Mouse (Mus musculus): ENCODE measurements around the gene Tyw5. TPM values are rescaled to one million over a fixed set of nuclear protein-coding genes. Genes with fewer than 3 reads are reported as not detected.

The Tyw5 gene
- polyA plus RNA-seq, 1 experiment from 2014 or later, result 10.1 TPM

GRCm38 (mm10) chr1:57429786-57430483 lies 23.0 kb upstream of the Tyw5 start:
- 12% methylated on average over 12 of the region's 12 CpGs for WGBS (ENCODE audit: insufficient replicate concordance)
- Histone ChIP-seq H3K27ac (ENCODE audit: low read length) (no peak overlapping the region), H3K4me3 (ENCODE audit: low read depth, low read length) (no peak overlapping the region), H3K27me3 (ENCODE audit: control insufficient read depth, insufficient read depth, low read depth, low read length) (no peaks in the 10 kb centered on the region), H3K9me3 (replicated peaks; ENCODE audit: control insufficient read depth, low read length) (no peaks in the 10 kb centered on the region), H3K4me2 (ENCODE audit: low read depth, low read length) (no peak overlapping the region), H3K9ac (ENCODE audit: low read depth, low read length) (no peak overlapping the region), H3K36me3 (ENCODE audit: control insufficient read depth, insufficient read depth) (no peaks in the 10 kb centered on the region), H3K4me1 (ENCODE audit: control insufficient read depth, low read depth, low read length) (no peaks in the 10 kb centered on the region)
- no peak for ATAC-seq (ENCODE audit: low read depth)

- Histone ChIP-seq H3K27ac (ENCODE audit: low read length) (no peak overlapping the region), H3K4me1 (ENCODE audit: control insufficient read depth, low read depth, low read length) (no peaks in the 10 kb centered on the region), H3K9ac (ENCODE audit: low read depth, low read length) (no peak overlapping the region), H3K9me3 (replicated peaks; ENCODE audit: control insufficient read depth, low read length) (no peaks in the 10 kb centered on the region), H3K4me2 (ENCODE audit: low read depth, low read length) (no peak overlapping the region), H3K27me3 (ENCODE audit: control insufficient read depth, insufficient read depth, low read depth, low read length) (no peaks in the 10 kb centered on the region), H3K36me3 (ENCODE audit: control insufficient read depth, insufficient read depth) (no peaks in the 10 kb centered on the region), H3K4me3 (ENCODE audit: low read depth, low read length) (no peak overlapping the region)
- no peak for ATAC-seq (ENCODE audit: low read depth)
- WGBS (ENCODE audit: insufficient replicate concordance), result 46% methylated on average over 16 of the region's 16 CpGs
These were observed 21.7 kb upstream of the Tyw5 start for GRCm38 (mm10) chr1:57428368-57429308.

- no peaks in the 10 kb centered on the region for H3K9me3 ChIP-seq (replicated peaks; ENCODE audit: control insufficient read depth, low read length)
- no peak for ATAC-seq (ENCODE audit: low read depth)
- H3K4me3 ChIP-seq (ENCODE audit: low read depth, low read length), result no peak overlapping the region
- no peak overlapping the region for H3K4me2 ChIP-seq (ENCODE audit: low read depth, low read length)
- WGBS (ENCODE audit: insufficient replicate concordance), result 6% methylated on average over 1 of the region's 1 CpGs
- no peaks in the 10 kb centered on the region for H3K4me1 ChIP-seq (ENCODE audit: control insufficient read depth, low read depth, low read length)
- no peak overlapping the region for H3K27ac ChIP-seq (ENCODE audit: low read length)
- H3K9ac ChIP-seq (ENCODE audit: low read depth, low read length), result no peak overlapping the region
- H3K27me3 ChIP-seq (ENCODE audit: control insufficient read depth, insufficient read depth, low read depth, low read length), result no peaks in the 10 kb centered on the region
- H3K36me3 ChIP-seq (ENCODE audit: control insufficient read depth, insufficient read depth), result no peaks in the 10 kb centered on the region
These were observed 16.8 kb upstream of the Tyw5 start for GRCm38 (mm10) chr1:57423696-57424095.

- Histone ChIP-seq H3K27ac (ENCODE audit: low read length) (no peak overlapping the region), H3K4me2 (ENCODE audit: low read depth, low read length) (no peak overlapping the region), H3K36me3 (ENCODE audit: control insufficient read depth, insufficient read depth) (peaks cover 10% of the 10 kb centered on the region; the same call in 1 of the 2 replicates), H3K27me3 (ENCODE audit: control insufficient read depth, insufficient read depth, low read depth, low read length) (no peaks in the 10 kb centered on the region), H3K9me3 (replicated peaks; ENCODE audit: control insufficient read depth, low read length) (no peaks in the 10 kb centered on the region), H3K4me3 (ENCODE audit: low read depth, low read length) (no peak overlapping the region), H3K4me1 (ENCODE audit: control insufficient read depth, low read depth, low read length) (peaks cover 1% of the 10 kb centered on the region; the same call in 1 of the 2 replicates), H3K9ac (ENCODE audit: low read depth, low read length) (no peak overlapping the region)
- 59% methylated on average over 2 of the region's 2 CpGs for WGBS (ENCODE audit: insufficient replicate concordance)
- ATAC-seq (ENCODE audit: low read depth), result no peak
These were observed 6.5 kb upstream of the Tyw5 start for GRCm38 (mm10) chr1:57413397-57413796.

- no peak for ATAC-seq (ENCODE audit: low read depth)
- no peak overlapping the region for H3K27ac ChIP-seq (ENCODE audit: low read length)
These were observed 2.1 kb upstream of the Tyw5 start for GRCm38 (mm10) chr1:57408994-57409393.

GRCm38 (mm10) chr1:57402116-57402515 lies 4.8 kb downstream of the Tyw5 start:
- no peak overlapping the region for H3K4me2 ChIP-seq (ENCODE audit: low read depth, low read length)
- no peaks in the 10 kb centered on the region for H3K9me3 ChIP-seq (replicated peaks; ENCODE audit: control insufficient read depth, low read length)
- 79% methylated on average over 5 of the region's 5 CpGs for WGBS (ENCODE audit: insufficient replicate concordance)
- peaks cover 8% of the 10 kb centered on the region for H3K4me1 ChIP-seq (ENCODE audit: control insufficient read depth, low read depth, low read length)
- H3K36me3 ChIP-seq (ENCODE audit: control insufficient read depth, insufficient read depth), result 0 out of 2 replicates have a peak, but pooled peaks cover 2% of the 10 kb centered on the region
- H3K4me3 ChIP-seq (ENCODE audit: low read depth, low read length), result no peak overlapping the region
- H3K27ac ChIP-seq (ENCODE audit: low read length), result no peak overlapping the region
- ATAC-seq (ENCODE audit: low read depth), result no peak
- H3K27me3 ChIP-seq (ENCODE audit: control insufficient read depth, insufficient read depth, low read depth, low read length), result no peaks in the 10 kb centered on the region
- H3K9ac ChIP-seq (ENCODE audit: low read depth, low read length), result no peak overlapping the region

More at GRCm38 (mm10) chr1:57408994-57409393, 2.1 kb upstream of the Tyw5 start:
- H3K4me1 ChIP-seq (ENCODE audit: control insufficient read depth, low read depth, low read length), result peaks cover 12% of the 10 kb centered on the region
- no peak overlapping the region for H3K9ac ChIP-seq (ENCODE audit: low read depth, low read length)
- whole genome bisulfite sequencing (ENCODE audit: insufficient replicate concordance), result 60% methylated on average over 2 of the region's 2 CpGs
- H3K9me3 ChIP-seq (replicated peaks; ENCODE audit: control insufficient read depth, low read length), result no peaks in the 10 kb centered on the region
- H3K27me3 ChIP-seq (ENCODE audit: control insufficient read depth, insufficient read depth, low read depth, low read length), result no peaks in the 10 kb centered on the region
- H3K36me3 ChIP-seq (ENCODE audit: control insufficient read depth, insufficient read depth), result peaks cover 7% of the 10 kb centered on the region; the same call in 1 of the 2 replicates
- H3K4me2 ChIP-seq (ENCODE audit: low read depth, low read length), result no peak overlapping the region
- no peak overlapping the region for H3K4me3 ChIP-seq (ENCODE audit: low read depth, low read length)

GRCm38 (mm10) chr1:57400877-57401276 lies 6.0 kb downstream of the Tyw5 start:
- H3K36me3 ChIP-seq (ENCODE audit: control insufficient read depth, insufficient read depth), result peaks cover 4% of the 10 kb centered on the region
- ATAC-seq (ENCODE audit: low read depth), result no peak
- 75% methylated on average over 2 of the region's 2 CpGs for WGBS (ENCODE audit: insufficient replicate concordance)

GRCm38 (mm10) chr1:57400321-57400720 lies 6.6 kb downstream of the Tyw5 start:
- ATAC-seq (ENCODE audit: low read depth), result no peak
- 83% methylated on average over 2 of the region's 2 CpGs for WGBS (ENCODE audit: insufficient replicate concordance)

More at GRCm38 (mm10) chr1:57400877-57401276, 6.0 kb downstream of the Tyw5 start:
- Histone ChIP-seq H3K4me3 (ENCODE audit: low read depth, low read length) (no peak overlapping the region), H3K27me3 (ENCODE audit: control insufficient read depth, insufficient read depth, low read depth, low read length) (no peaks in the 10 kb centered on the region), H3K4me1 (ENCODE audit: control insufficient read depth, low read depth, low read length) (peaks cover 6% of the 10 kb centered on the region), H3K27ac (ENCODE audit: low read length) (no peak overlapping the region), H3K9me3 (replicated peaks; ENCODE audit: control insufficient read depth, low read length) (no peaks in the 10 kb centered on the region), H3K4me2 (ENCODE audit: low read depth, low read length) (no peak overlapping the region), H3K9ac (ENCODE audit: low read depth, low read length) (no peak overlapping the region)

GRCm38 (mm10) chr1:57394051-57394450 lies 12.8 kb downstream of the Tyw5 start:
- H3K4me3 ChIP-seq (ENCODE audit: low read depth, low read length), result no peak overlapping the region
- H3K27ac ChIP-seq (ENCODE audit: low read length), result no peak overlapping the region
- no peaks in the 10 kb centered on the region for H3K27me3 ChIP-seq (ENCODE audit: control insufficient read depth, insufficient read depth, low read depth, low read length)
- WGBS (ENCODE audit: insufficient replicate concordance), result 48% methylated on average over 3 of the region's 3 CpGs
- peaks cover 8% of the 10 kb centered on the region for H3K36me3 ChIP-seq (ENCODE audit: control insufficient read depth, insufficient read depth)
- no peaks in the 10 kb centered on the region for H3K9me3 ChIP-seq (replicated peaks; ENCODE audit: control insufficient read depth, low read length)
- no peak for ATAC-seq (ENCODE audit: low read depth)
- no peak overlapping the region for H3K9ac ChIP-seq (ENCODE audit: low read depth, low read length)
- no peaks in the 10 kb centered on the region for H3K4me1 ChIP-seq (ENCODE audit: control insufficient read depth, low read depth, low read length)
- H3K4me2 ChIP-seq (ENCODE audit: low read depth, low read length), result no peak overlapping the region

More at GRCm38 (mm10) chr1:57400321-57400720, 6.6 kb downstream of the Tyw5 start:
- H3K4me3 ChIP-seq (ENCODE audit: low read depth, low read length), result no peak overlapping the region
- no peaks in the 10 kb centered on the region for H3K9me3 ChIP-seq (replicated peaks; ENCODE audit: control insufficient read depth, low read length)
- no peak overlapping the region for H3K9ac ChIP-seq (ENCODE audit: low read depth, low read length)
- peaks cover under 1% of the 10 kb centered on the region for H3K4me1 ChIP-seq (ENCODE audit: control insufficient read depth, low read depth, low read length)
- no peak overlapping the region for H3K27ac ChIP-seq (ENCODE audit: low read length)
- no peak overlapping the region for H3K4me2 ChIP-seq (ENCODE audit: low read depth, low read length)
- H3K27me3 ChIP-seq (ENCODE audit: control insufficient read depth, insufficient read depth, low read depth, low read length), result no peaks in the 10 kb centered on the region
- H3K36me3 ChIP-seq (ENCODE audit: control insufficient read depth, insufficient read depth), result peaks cover 4% of the 10 kb centered on the region
